ENCODE assay signal across 8 mouse cellular contexts in genomic region chr4:150746430-150746923, GRCm38 (mm10).
A peak's percentile ranks its signal among the peaks of the same experiment; 100 is the strongest.
DNase-seq lines count a peak whose midpoint lies in the region; ATAC-seq lines count a peak whose summit lies in the region.

No protein-coding gene starts in this region.

- H3K4me1 ChIP-seq in kidney, embryonic 15.5 days, result peaks cover 40% of the 10 kb centered on the region
- H3K4me1 ChIP-seq in embryonic facial prominence, embryonic 10.5 days, result peaks cover 61% of the 10 kb centered on the region
- peaks cover 24% of the 10 kb centered on the region for H3K4me1 ChIP-seq in intestine, embryonic 15.5 days (replicated peaks)
- peaks cover 30% of the 10 kb centered on the region for H3K4me1 ChIP-seq in neural tube, embryonic 12.5 days

- peak overlapping the region; percentile 88 for H3K27ac ChIP-seq in kidney, embryonic 15.5 days
- peak overlapping the region; percentile 86 for H3K27ac ChIP-seq in embryonic facial prominence, embryonic 10.5 days (replicated peaks)
- peak overlapping the region; percentile 80 for H3K27ac ChIP-seq in intestine, embryonic 15.5 days
- peak overlapping the region; percentile 16; the same call in 1 of the 2 replicates for H3K27ac ChIP-seq in neural tube, embryonic 12.5 days

- WGBS in kidney, embryonic 15.5 days, result 77% methylated on average over 13 of the region's 13 CpGs
- 89% methylated on average over 13 of the region's 13 CpGs for WGBS in embryonic facial prominence, embryonic 10.5 days
- 62% methylated on average over 13 of the region's 13 CpGs for WGBS in intestine, embryonic 15.5 days
- WGBS in neural tube, embryonic 12.5 days, result 91% methylated on average over 13 of the region's 13 CpGs

- no peaks in the 10 kb centered on the region for H3K36me3 ChIP-seq in kidney, embryonic 15.5 days
- no peaks in the 10 kb centered on the region for H3K36me3 ChIP-seq in embryonic facial prominence, embryonic 10.5 days (replicated peaks)
- H3K36me3 ChIP-seq in intestine, embryonic 15.5 days, result no peaks in the 10 kb centered on the region
- no peaks in the 10 kb centered on the region for H3K36me3 ChIP-seq in neural tube, embryonic 12.5 days

- DNase-seq in kidney, postnatal 25 days, result no peak
- no peak for DNase-seq in embryonic facial prominence, embryonic 10.5 days (ENCODE audit: low spot score)
- DNase-seq in natural killer cell, adult 2 months (ENCODE audit: low spot score in 2 of 2), result no peak
- DNase-seq in cerebellum, adult 11-12 months, result no peak

- ATAC-seq in kidney, embryonic 15.5 days (replicated peaks; ENCODE audit: low FRiP score), result no peak
- ATAC-seq in intestine, embryonic 15.5 days, result peak; percentile 42
- no peak for ATAC-seq in neural tube, embryonic 12.5 days (ENCODE audit: low FRiP score, low read depth)
- no peak for ATAC-seq in megakaryocyte-erythroid progenitor cell, adult 5-6 weeks (replicated peaks; ENCODE audit: low FRiP score, low TSS enrichment, poor library complexity, severe bottlenecking)

- no peaks in the 10 kb centered on the region for H3K27me3 ChIP-seq in kidney, embryonic 15.5 days
- H3K27me3 ChIP-seq in embryonic facial prominence, embryonic 10.5 days (replicated peaks; ENCODE audit: low read depth, poor library complexity, severe bottlenecking), result no peaks in the 10 kb centered on the region
- H3K27me3 ChIP-seq in intestine, embryonic 15.5 days (replicated peaks), result no peaks in the 10 kb centered on the region
- H3K27me3 ChIP-seq in neural tube, embryonic 12.5 days (replicated peaks), result no peaks in the 10 kb centered on the region

- H3K4me3 ChIP-seq in kidney, embryonic 15.5 days (replicated peaks), result no peak overlapping the region
- H3K4me3 ChIP-seq in embryonic facial prominence, embryonic 10.5 days, result no peak overlapping the region
- no peak overlapping the region for H3K4me3 ChIP-seq in intestine, embryonic 15.5 days (replicated peaks)
- no peak overlapping the region for H3K4me3 ChIP-seq in neural tube, embryonic 12.5 days

- H3K9me3 ChIP-seq in kidney, embryonic 15.5 days (replicated peaks), result no peaks in the 10 kb centered on the region
- H3K9me3 ChIP-seq in embryonic facial prominence, embryonic 10.5 days, result no peaks in the 10 kb centered on the region
- H3K9me3 ChIP-seq in intestine, embryonic 15.5 days, result no peaks in the 10 kb centered on the region
- no peaks in the 10 kb centered on the region for H3K9me3 ChIP-seq in neural tube, embryonic 12.5 days

- H3K9ac ChIP-seq in kidney, embryonic 15.5 days, result no peak overlapping the region
- peak overlapping the region; percentile 4; the same call in 1 of the 2 replicates for H3K9ac ChIP-seq in intestine, embryonic 15.5 days
- no peak overlapping the region for H3K9ac ChIP-seq in neural tube, embryonic 12.5 days

- H3K4me2 ChIP-seq in kidney, embryonic 15.5 days, result no peak overlapping the region
- peak overlapping the region; percentile 0 for H3K4me2 ChIP-seq in intestine, embryonic 15.5 days (replicated peaks)
- H3K4me2 ChIP-seq in neural tube, embryonic 12.5 days (replicated peaks), result no peak overlapping the region

Comparison
In these comparisons a context has a peak if more than half of its experiments do, and no peak if none do; other contexts are left out.
1. H3K27ac ChIP-seq: peak in every context shown above with its lines; median percentile 88 in kidney, embryonic 15.5 days; 86 in embryonic facial prominence, embryonic 10.5 days; 80 in intestine, embryonic 15.5 days; 16 in neural tube, embryonic 12.5 days.